Mouse (Mus musculus): ENCODE data around the gene Smg6. TPM values are rescaled to one million over a fixed set of nuclear protein-coding genes. Genes with fewer than 3 reads are reported as not detected.

Smg6 gene
- polyA plus RNA-seq, 1 experiment from 2014 or later, result 12.8 TPM

GRCm38 (mm10) chr11:75147846-75148168, 222.2 kb downstream of the Smg6 start:
- 24% methylated on average over 3 of the region's 3 CpGs for WGBS
- peaks cover 47% of the 10 kb centered on the region for H3K36me3 ChIP-seq (ENCODE audit: control insufficient read depth, insufficient read depth, low read length)
- peak overlapping the region; percentile 85 for H3K27ac ChIP-seq (replicated peaks; ENCODE audit: low read depth, low read length)
- no peaks in the 10 kb centered on the region for H3K9me3 ChIP-seq (ENCODE audit: control insufficient read depth, low read length)
- peaks cover 21% of the 10 kb centered on the region for H3K4me1 ChIP-seq (ENCODE audit: control insufficient read depth, insufficient read depth, low read length)
- no peak overlapping the region for H3K4me3 ChIP-seq (ENCODE audit: low read depth, low read length)
- peak overlapping the region; percentile 5; the same call in 1 of the 2 replicates for H3K4me2 ChIP-seq (ENCODE audit: low read depth, low read length)
- H3K27me3 ChIP-seq (replicated peaks; ENCODE audit: control insufficient read depth, insufficient read depth, low read length), result no peaks in the 10 kb centered on the region
- ATAC-seq (ENCODE audit: low read depth), result peak; percentile 75
- DNase-seq (ENCODE audit: low spot score), result peak; percentile 76
- H3K9ac ChIP-seq (ENCODE audit: low read depth, low read length), result 0 out of 2 replicates have a peak overlapping the region, but pooled peaks have one; percentile 30

- Histone ChIP-seq H3K4me2 (ENCODE audit: low read depth, low read length) (no peak overlapping the region), H3K27me3 (replicated peaks; ENCODE audit: control insufficient read depth, insufficient read depth, low read length) (no peaks in the 10 kb centered on the region), H3K9ac (ENCODE audit: low read depth, low read length) (no peak overlapping the region), H3K4me3 (ENCODE audit: low read depth, low read length) (no peak overlapping the region), H3K4me1 (ENCODE audit: control insufficient read depth, insufficient read depth, low read length) (peaks cover 21% of the 10 kb centered on the region), H3K9me3 (ENCODE audit: control insufficient read depth, low read length) (no peaks in the 10 kb centered on the region), H3K27ac (replicated peaks; ENCODE audit: low read depth, low read length) (peak overlapping the region; percentile 85), H3K36me3 (ENCODE audit: control insufficient read depth, insufficient read depth, low read length) (peaks cover 41% of the 10 kb centered on the region)
- 84% methylated on average over 10 of the region's 11 CpGs for WGBS
- ATAC-seq (ENCODE audit: low read depth) (no peak), DNase-seq (ENCODE audit: low spot score) (no peak)
These were observed 222.9 kb downstream of the Smg6 start for GRCm38 (mm10) chr11:75148332-75149035.

GRCm38 (mm10) chr11:75150346-75150745, 224.7 kb downstream of the Smg6 start:
- DNase-seq (ENCODE audit: low spot score), result no peak
- no peak overlapping the region for H3K4me2 ChIP-seq (ENCODE audit: low read depth, low read length)
- no peaks in the 10 kb centered on the region for H3K9me3 ChIP-seq (ENCODE audit: control insufficient read depth, low read length)
- no peak overlapping the region for H3K9ac ChIP-seq (ENCODE audit: low read depth, low read length)
- no peak overlapping the region for H3K4me3 ChIP-seq (ENCODE audit: low read depth, low read length)
- peaks cover 29% of the 10 kb centered on the region for H3K36me3 ChIP-seq (ENCODE audit: control insufficient read depth, insufficient read depth, low read length)
- H3K27ac ChIP-seq (replicated peaks; ENCODE audit: low read depth, low read length), result no peak overlapping the region
- no peak for ATAC-seq (ENCODE audit: low read depth)
- 72% methylated on average over 1 of the region's 1 CpGs for WGBS
- peaks cover 21% of the 10 kb centered on the region for H3K4me1 ChIP-seq (ENCODE audit: control insufficient read depth, insufficient read depth, low read length)
- no peaks in the 10 kb centered on the region for H3K27me3 ChIP-seq (replicated peaks; ENCODE audit: control insufficient read depth, insufficient read depth, low read length)

GRCm38 (mm10) chr11:75152603-75153557, 227.3 kb downstream of the Smg6 start:
- H3K9me3 ChIP-seq (ENCODE audit: control insufficient read depth, low read length), result no peaks in the 10 kb centered on the region
- H3K27ac ChIP-seq (replicated peaks; ENCODE audit: low read depth, low read length), result 0 out of 2 replicates have a peak overlapping the region, but pooled peaks have one; percentile 1
- H3K4me1 ChIP-seq (ENCODE audit: control insufficient read depth, insufficient read depth, low read length), result peaks cover 9% of the 10 kb centered on the region

GRCm38 (mm10) chr11:75154053-75154585, 228.5 kb downstream of the Smg6 start:
- Histone ChIP-seq H3K4me2 (ENCODE audit: low read depth, low read length) (no peak overlapping the region), H3K4me1 (ENCODE audit: control insufficient read depth, insufficient read depth, low read length) (0 out of 2 replicates have a peak, but pooled peaks cover 7% of the 10 kb centered on the region), H3K27ac (replicated peaks; ENCODE audit: low read depth, low read length) (no peak overlapping the region), H3K9me3 (ENCODE audit: control insufficient read depth, low read length) (no peaks in the 10 kb centered on the region), H3K4me3 (ENCODE audit: low read depth, low read length) (no peak overlapping the region), H3K36me3 (ENCODE audit: control insufficient read depth, insufficient read depth, low read length) (peaks cover 22% of the 10 kb centered on the region), H3K27me3 (replicated peaks; ENCODE audit: control insufficient read depth, insufficient read depth, low read length) (no peaks in the 10 kb centered on the region), H3K9ac (ENCODE audit: low read depth, low read length) (no peak overlapping the region)
- no peak for ATAC-seq (ENCODE audit: low read depth)
- no peak for DNase-seq (ENCODE audit: low spot score)
- WGBS, result 72% methylated on average over 6 of the region's 6 CpGs

More at GRCm38 (mm10) chr11:75152603-75153557, 227.3 kb downstream of the Smg6 start:
- DNase-seq (ENCODE audit: low spot score) (no peak), ATAC-seq (ENCODE audit: low read depth) (no peak)
- H3K9ac ChIP-seq (ENCODE audit: low read depth, low read length), result no peak overlapping the region
- no peaks in the 10 kb centered on the region for H3K27me3 ChIP-seq (replicated peaks; ENCODE audit: control insufficient read depth, insufficient read depth, low read length)
- peaks cover 29% of the 10 kb centered on the region for H3K36me3 ChIP-seq (ENCODE audit: control insufficient read depth, insufficient read depth, low read length)
- no peak overlapping the region for H3K4me2 ChIP-seq (ENCODE audit: low read depth, low read length)
- no peak overlapping the region for H3K4me3 ChIP-seq (ENCODE audit: low read depth, low read length)
- WGBS, result 73% methylated on average over 18 of the region's 18 CpGs

- ATAC-seq (ENCODE audit: low read depth) (no peak), DNase-seq (ENCODE audit: low spot score) (no peak)
- Histone ChIP-seq H3K27ac (replicated peaks; ENCODE audit: low read depth, low read length) (no peak overlapping the region), H3K4me3 (ENCODE audit: low read depth, low read length) (no peak overlapping the region), H3K9me3 (ENCODE audit: control insufficient read depth, low read length) (no peaks in the 10 kb centered on the region), H3K4me1 (ENCODE audit: control insufficient read depth, insufficient read depth, low read length) (0 out of 2 replicates have a peak, but pooled peaks cover 7% of the 10 kb centered on the region), H3K27me3 (replicated peaks; ENCODE audit: control insufficient read depth, insufficient read depth, low read length) (no peaks in the 10 kb centered on the region), H3K36me3 (ENCODE audit: control insufficient read depth, insufficient read depth, low read length) (peaks cover 19% of the 10 kb centered on the region), H3K9ac (ENCODE audit: low read depth, low read length) (no peak overlapping the region), H3K4me2 (ENCODE audit: low read depth, low read length) (no peak overlapping the region)
- WGBS, result 50% methylated on average over 6 of the region's 6 CpGs
These were observed 230.4 kb downstream of the Smg6 start for GRCm38 (mm10) chr11:75155985-75156384.

GRCm38 (mm10) chr11:75156416-75156815, 230.8 kb downstream of the Smg6 start:
- no peak overlapping the region for H3K9ac ChIP-seq (ENCODE audit: low read depth, low read length)
- no peak overlapping the region; the same call in 1 of the 2 replicates for H3K27ac ChIP-seq (replicated peaks; ENCODE audit: low read depth, low read length)
- DNase-seq (ENCODE audit: low spot score), result no peak
- 0 out of 2 replicates have a peak, but pooled peaks cover 7% of the 10 kb centered on the region for H3K4me1 ChIP-seq (ENCODE audit: control insufficient read depth, insufficient read depth, low read length)
- no peaks in the 10 kb centered on the region for H3K27me3 ChIP-seq (replicated peaks; ENCODE audit: control insufficient read depth, insufficient read depth, low read length)
- no peak overlapping the region for H3K4me2 ChIP-seq (ENCODE audit: low read depth, low read length)
- WGBS, result 53% methylated on average over 5 of the region's 5 CpGs
- H3K4me3 ChIP-seq (ENCODE audit: low read depth, low read length), result no peak overlapping the region
- no peak for ATAC-seq (ENCODE audit: low read depth)
- H3K9me3 ChIP-seq (ENCODE audit: control insufficient read depth, low read length), result no peaks in the 10 kb centered on the region
- peaks cover 16% of the 10 kb centered on the region for H3K36me3 ChIP-seq (ENCODE audit: control insufficient read depth, insufficient read depth, low read length)

- Histone ChIP-seq H3K4me2 (ENCODE audit: low read depth, low read length) (no peak overlapping the region), H3K4me3 (ENCODE audit: low read depth, low read length) (no peak overlapping the region), H3K27ac (replicated peaks; ENCODE audit: low read depth, low read length) (peak overlapping the region; percentile 41; the same call in 1 of the 2 replicates), H3K9ac (ENCODE audit: low read depth, low read length) (no peak overlapping the region), H3K9me3 (ENCODE audit: control insufficient read depth, low read length) (no peaks in the 10 kb centered on the region), H3K27me3 (replicated peaks; ENCODE audit: control insufficient read depth, insufficient read depth, low read length) (no peaks in the 10 kb centered on the region), H3K4me1 (ENCODE audit: control insufficient read depth, insufficient read depth, low read length) (0 out of 2 replicates have a peak, but pooled peaks cover 7% of the 10 kb centered on the region), H3K36me3 (ENCODE audit: control insufficient read depth, insufficient read depth, low read length) (peaks cover 18% of the 10 kb centered on the region)
- no peak for ATAC-seq (ENCODE audit: low read depth)
- DNase-seq (ENCODE audit: low spot score), result peak; percentile 33
- 35% methylated on average over 3 of the region's 4 CpGs for WGBS
These were observed 231.4 kb downstream of the Smg6 start for GRCm38 (mm10) chr11:75157037-75157436.
